Mouse (Mus musculus): ENCODE data around the gene 1700019N19Rik.

DNA sequence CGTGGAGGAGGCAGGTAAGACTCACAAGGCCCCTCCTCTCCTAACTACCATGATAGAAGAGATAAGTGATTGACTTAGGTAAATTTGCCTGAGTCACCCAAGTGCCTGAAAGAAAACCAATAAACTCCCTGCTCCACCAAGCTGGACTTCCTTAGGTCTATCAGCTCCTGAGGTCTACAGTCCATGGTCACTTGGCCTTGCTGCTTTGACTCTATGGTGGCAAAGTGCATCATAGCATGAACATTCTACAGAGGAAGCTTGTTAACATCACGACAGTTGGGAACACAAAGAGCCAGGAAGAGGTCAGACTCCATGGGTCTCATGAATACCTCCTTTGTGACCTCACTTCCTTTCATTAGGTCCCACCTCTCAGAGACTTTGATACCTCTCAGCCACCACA, 42.8 kb downstream of the 1700019N19Rik start:
- TF ChIP-seq CTCF (IDR thresholded peaks at IDR 0.05; ENCODE audit: low read depth, low read length) (no peak), POLR2A (IDR thresholded peaks at IDR 0.05; ENCODE audit: borderline replicate concordance, low read depth, low read length) (no peak)

Measured in bone marrow macrophage, adult 2 months (primary cell).